Mouse (Mus musculus) limb, embryonic 13.5 days (tissue): Measurements from ENCODE around the gene Olfr1484. TPM values are rescaled to one million over a fixed set of nuclear protein-coding genes. Genes with fewer than 3 reads are reported as not detected.
"Not testable (repeated sequence)": the region's sequence is repeated elsewhere in the genome, so short reads cannot be mapped to it uniquely, and the experiment has no call there.

ENCODE experiments used
- ATAC-seq: fragments of 200-750 bp; cut with Nextera tagmentation; 2 replicates; pipeline ENCODE4 v1.8.0; 2017; ENCODE audit warnings: low read depth, moderate number of reproducible peaks, moderate TSS enrichment; ENCODE audit not compliant: low FRiP score
- H3K27ac ChIP-seq: fragments of 300-500 bp; sonication (generic); 2 replicates; pipeline ENCODE4 v1.5.1; 2015; ENCODE audit warnings: inconsistent platforms, mild to moderate bottlenecking, moderate library complexity
- H3K27me3 ChIP-seq: fragments of 300-500 bp; sonication (generic); 2 replicates; pipeline ENCODE4 v1.6.1; 2015; ENCODE audit warnings: mild to moderate bottlenecking, inconsistent platforms
- H3K36me3 ChIP-seq: fragments of 300-500 bp; sonication (generic); 2 replicates; pipeline ENCODE4 v1.6.1; 2015; ENCODE audit warnings: inconsistent platforms, mild to moderate bottlenecking, moderate library complexity
- H3K4me1 ChIP-seq: fragments of 300-500 bp; sonication (generic); 2 replicates; pipeline ENCODE4 v1.6.1; 2015; ENCODE audit warnings: inconsistent platforms
- H3K4me2 ChIP-seq: fragments of 300-500 bp; sonication (generic); replicated peaks from 2 replicates; pipeline ENCODE4 v1.6.1; 2015; ENCODE audit warnings: inconsistent platforms, mild to moderate bottlenecking, moderate library complexity
- H3K4me3 ChIP-seq: fragments of 300-500 bp; sonication (generic); 2 replicates; pipeline ENCODE4 v1.5.1; 2015; ENCODE audit warnings: moderate library complexity, mild to moderate bottlenecking, inconsistent platforms
- H3K9ac ChIP-seq: fragments of 300-500 bp; sonication (generic); 2 replicates; pipeline ENCODE4 v1.6.1; 2015; ENCODE audit warnings: mild to moderate bottlenecking, inconsistent platforms
- H3K9me3 ChIP-seq: fragments of 300-500 bp; sonication (generic); 2 replicates; pipeline ENCODE4 v1.6.1; 2016; ENCODE audit warnings: inconsistent platforms
- WGBS: fragments of 180-500 bp; shearing (Covaris S2); methylation state at CpG from one replicate; pipeline ENCODE4 v1.1.7; 2015; 5-methylcytosine and 5-hydroxymethylcytosine counted together
- microRNA-seq: library from miRNA; unstranded; fragments of <30 nt; microRNA quantifications from one replicate; pipeline ENCODE4, GENCODE M21; 2016
- polyA plus RNA-seq: library from polyadenylated mRNA; unstranded; fragments of >200 nt; fragmentation: Nextera tagmentation; extraction: Ambion mirVana; gene quantifications from 2 replicates; pipeline ENCODE4 v1.2.1, GENCODE M21; 2015

Olfr1484 gene
- polyA plus RNA-seq = not detected in 2 replicates

GRCm38 (mm10) chr19:13583211-13583610 is at the start of gene Olfr1484:
Gene Olfr1484, plus strand, starts transcription at chr19:13583511.
- Histone ChIP-seq H3K4me1 (no peaks in the 10 kb centered on the region), H3K4me3 (no peak within 1 kb of the TSS), H3K4me2 (no peak within 1 kb of the TSS), H3K36me3 (no peaks in the 10 kb centered on the region), H3K9ac (no peak within 1 kb of the TSS), H3K9me3 (no peaks in the 10 kb centered on the region), H3K27ac (no peak within 1 kb of the TSS), H3K27me3 (no peaks in the 10 kb centered on the region)
- WGBS = 98% methylated on average over 1 of the region's 1 CpGs
- no peak for ATAC-seq

- H3K4me1 ChIP-seq, ATAC-seq, H3K4me2 ChIP-seq, H3K27ac ChIP-seq, H3K27me3 ChIP-seq, H3K4me3 ChIP-seq, H3K36me3 ChIP-seq, H3K9ac ChIP-seq: not testable (repeated sequence)
- peaks cover 14% of the 10 kb centered on the region for H3K9me3 ChIP-seq
- WGBS = 83% methylated on average over 2 of the region's 2 CpGs
Observed at GRCm38 (mm10) chr19:13617075-13617474, 33.8 kb downstream of the Olfr1484 start, which contains the start of gene Olfr1487. Gene Olfr1487, plus strand, starts transcription at chr19:13617375.

GRCm38 (mm10) chr19:13631321-13631720 is 48.0 kb downstream of the Olfr1484 start, which contains the start of gene Olfr1489:
Gene Olfr1489, plus strand, starts transcription at chr19:13631621.
- H3K9ac ChIP-seq = no peak within 1 kb of the TSS
- no peak for ATAC-seq
- no peak within 1 kb of the TSS for H3K4me3 ChIP-seq
- no peaks in the 10 kb centered on the region for H3K36me3 ChIP-seq
- no peak within 1 kb of the TSS for H3K4me2 ChIP-seq
- H3K9me3 ChIP-seq = peaks cover 6% of the 10 kb centered on the region; the same call in 1 of the 2 replicates
- no peaks in the 10 kb centered on the region for H3K4me1 ChIP-seq
- H3K27me3 ChIP-seq = no peaks in the 10 kb centered on the region
- WGBS = 88% methylated on average over 1 of the region's 1 CpGs
- no peak within 1 kb of the TSS for H3K27ac ChIP-seq

Small RNA genes within 50 kb of the gene (microRNA-seq; reads per million reads assigned to microRNA genes)
- not detected for gene Gm22323
- gene Gm23931 = not detected

Other genes starting within 250 kb of the Olfr1484 start
- not detected in 2 replicates for gene Olfr1466, start 244.6 kb upstream of the Olfr1484 start, polyA plus RNA-seq
- gene Olfr1467, start 221.3 kb upstream of the Olfr1484 start, polyA plus RNA-seq = not detected in 2 replicates
- gene Olfr1469, start 175.7 kb upstream of the Olfr1484 start, polyA plus RNA-seq = not detected in 2 replicates
- not detected in 2 replicates for gene Olfr1471, start 140.1 kb upstream of the Olfr1484 start, polyA plus RNA-seq
- gene Olfr1472, start 127.4 kb upstream of the Olfr1484 start, polyA plus RNA-seq = not detected in 2 replicates
- gene Olfr1474, start 113.9 kb upstream of the Olfr1484 start, polyA plus RNA-seq = not detected in 2 replicates
- gene Olfr1475, start 103.3 kb upstream of the Olfr1484 start, polyA plus RNA-seq = not detected in 2 replicates
- gene Olfr1477, start 83.0 kb upstream of the Olfr1484 start, polyA plus RNA-seq = not detected in 2 replicates
- not detected in 2 replicates for gene Olfr1480, start 55.6 kb upstream of the Olfr1484 start, polyA plus RNA-seq
- gene Olfr1487, start 33.9 kb downstream of the Olfr1484 start, polyA plus RNA-seq = not detected in 2 replicates
- not detected in 2 replicates for gene Olfr1489, start 48.1 kb downstream of the Olfr1484 start, polyA plus RNA-seq
- not detected in 2 replicates for gene Olfr1490, start 67.6 kb downstream of the Olfr1484 start, polyA plus RNA-seq
- gene Olfr1491, start 113.8 kb downstream of the Olfr1484 start, polyA plus RNA-seq = not detected in 2 replicates
- not detected in 2 replicates for gene Olfr1493-ps1, start 139.8 kb downstream of the Olfr1484 start, polyA plus RNA-seq
- gene Olfr1494, start 156.2 kb downstream of the Olfr1484 start, polyA plus RNA-seq = not detected in 2 replicates
- not detected in 2 replicates for gene Olfr1495, start 181.1 kb downstream of the Olfr1484 start, polyA plus RNA-seq
- gene Olfr1496, start 194.4 kb downstream of the Olfr1484 start, polyA plus RNA-seq = not detected in 2 replicates
- not detected in 2 replicates for gene Olfr1497, start 214.7 kb downstream of the Olfr1484 start, polyA plus RNA-seq
- gene Olfr1499, start 235.9 kb downstream of the Olfr1484 start, polyA plus RNA-seq = not detected in 2 replicates
- not detected in 2 replicates for gene Olfr1500, start 247.0 kb downstream of the Olfr1484 start, polyA plus RNA-seq